Mouse (Mus musculus) small intestine, adult 2 months (tissue): ENCODE results near the gene Csde1.

Experiments
- CTCF ChIP-seq: fragments of 200-500 bp; IDR thresholded peaks from 2 replicates; pipeline ENCODE4 v1.5.1; 2012; ENCODE audit warnings: low read depth, mild to moderate bottlenecking, control low read depth, inconsistent platforms, low read length, moderate library complexity, mixed read lengths; ENCODE audit not compliant: insufficient replicate concordance, insufficient read length; ENCODE audit errors: extremely low read depth
- POLR2A ChIP-seq: fragments of 200-500 bp; IDR thresholded peaks from 2 replicates; pipeline ENCODE4 v1.6.1; 2012; ENCODE audit warnings: low read depth, mild to moderate bottlenecking, control low read depth, inconsistent platforms, low read length, moderate library complexity

GRCm38 (mm10) chr3:102995233-102995604 lies 25.0 kb upstream of the Csde1 start:
- no peak for TF ChIP-seq POLR2A
- TF ChIP-seq CTCF, result no peak
